Mouse (Mus musculus) intestine, embryonic 14.5 days (tissue): ENCODE results near the gene Arf1. TPM values are rescaled to one million over a fixed set of nuclear protein-coding genes. Genes with fewer than 3 reads are reported as not detected.
A peak's percentile ranks its signal among the peaks of the same experiment; 100 is the strongest.

Experiments
- ATAC-seq: fragments of 200-750 bp; cut with Nextera tagmentation; replicated peaks from 2 replicates; pipeline ENCODE4 v1.8.0; 2017; ENCODE audit warnings: low read depth, moderate number of reproducible peaks, moderate TSS enrichment, moderate library complexity; ENCODE audit not compliant: low FRiP score, low TSS enrichment
- DNase-seq: peaks from one replicate; pipeline ENCODE4 v3.0.0-alpha.2; 2018; ENCODE audit warnings: low spot score
- H3K27ac ChIP-seq: fragments of 300-500 bp; sonication (generic); 2 replicates; pipeline ENCODE4 v1.5.1; 2014; ENCODE audit warnings: low read depth, mild to moderate bottlenecking, control low read depth
- H3K27me3 ChIP-seq: fragments of 300-500 bp; sonication (generic); replicated peaks from 2 replicates; pipeline ENCODE4 v1.6.1; 2014; ENCODE audit warnings: low read length, control low read depth; ENCODE audit not compliant: control insufficient read depth, insufficient read depth
- H3K36me3 ChIP-seq: fragments of 300-500 bp; sonication (generic); 2 replicates; pipeline ENCODE4 v1.6.1; 2014; ENCODE audit warnings: low read length, control low read depth; ENCODE audit not compliant: control insufficient read depth, insufficient read depth
- H3K4me1 ChIP-seq: fragments of 300-500 bp; sonication (generic); replicated peaks from 2 replicates; pipeline ENCODE4 v1.6.1; 2014; ENCODE audit warnings: low read length, control low read depth, mixed read lengths; ENCODE audit not compliant: control insufficient read depth, insufficient read depth
- H3K4me2 ChIP-seq: fragments of 300-500 bp; sonication (generic); 2 replicates; pipeline ENCODE4 v1.6.1; 2014; ENCODE audit warnings: low read length
- H3K4me3 ChIP-seq: fragments of 300-500 bp; sonication (generic); 2 replicates; pipeline ENCODE4 v1.5.1; 2014; ENCODE audit warnings: low read depth, low read length, control low read depth, mixed read lengths
- H3K9ac ChIP-seq: fragments of 300-500 bp; sonication (generic); 2 replicates; pipeline ENCODE4 v1.6.1; 2014; ENCODE audit warnings: mild to moderate bottlenecking, low read length
- H3K9me3 ChIP-seq: fragments of 300-500 bp; sonication (generic); 2 replicates; pipeline ENCODE4 v1.6.1; 2016; ENCODE audit warnings: low read length, control low read depth; ENCODE audit not compliant: control insufficient read depth
- WGBS: fragments of 180-500 bp; shearing (Covaris S2); extraction: QIAGEN DNeasy Blood & Tissue Kit; methylation state at CpG from one replicate; pipeline ENCODE4 v1.1.7; 2014; 5-methylcytosine and 5-hydroxymethylcytosine counted together
- polyA plus RNA-seq: library from polyadenylated mRNA; unstranded; fragments of >200 nt; fragmentation: Nextera tagmentation; extraction: Ambion mirVana; gene quantifications from 2 replicates; pipeline ENCODE4 v1.2.1, GENCODE M21; 2014

Gene Arf1
- polyA plus RNA-seq, 1 experiment from 2014 or later: 618 TPM

GRCm38 (mm10) chr11:59191231-59192058 lies 36.6 kb downstream of the Arf1 start:
- peak; percentile 94 for ATAC-seq
- WGBS: under 1% methylated on average over 57 of the region's 59 CpGs
- Histone ChIP-seq H3K36me3 (peaks cover 5% of the 10 kb centered on the region), H3K4me2 (peak overlapping the region; percentile 73), H3K4me3 (peak overlapping the region; percentile 67), H3K27ac (peak overlapping the region; percentile 89), H3K9ac (peak overlapping the region; percentile 68), H3K4me1 (peaks cover 6% of the 10 kb centered on the region), H3K9me3 (no peaks in the 10 kb centered on the region), H3K27me3 (no peaks in the 10 kb centered on the region)
- DNase-seq: peak; percentile 95

GRCm38 (mm10) chr11:59187706-59188105 lies 40.4 kb downstream of the Arf1 start:
- Histone ChIP-seq H3K27me3 (no peaks in the 10 kb centered on the region), H3K36me3 (peaks cover 28% of the 10 kb centered on the region), H3K4me2 (no peak overlapping the region), H3K4me1 (peaks cover 14% of the 10 kb centered on the region), H3K9me3 (no peaks in the 10 kb centered on the region), H3K9ac (no peak overlapping the region), H3K4me3 (no peak overlapping the region), H3K27ac (no peak overlapping the region)
- ATAC-seq: peak; percentile 16; the same call in 1 of the 2 replicates
- peak; percentile 54 for DNase-seq
- 55% methylated on average over 6 of the region's 6 CpGs for WGBS

GRCm38 (mm10) chr11:59185490-59185889 lies 42.6 kb downstream of the Arf1 start:
- Histone ChIP-seq H3K36me3 (peaks cover 28% of the 10 kb centered on the region), H3K4me3 (no peak overlapping the region), H3K4me1 (peaks cover 8% of the 10 kb centered on the region), H3K4me2 (no peak overlapping the region), H3K27ac (no peak overlapping the region), H3K9ac (no peak overlapping the region), H3K27me3 (no peaks in the 10 kb centered on the region), H3K9me3 (no peaks in the 10 kb centered on the region)
- DNase-seq (no peak), ATAC-seq (no peak)
- WGBS: 92% methylated on average over 5 of the region's 5 CpGs

DNA sequence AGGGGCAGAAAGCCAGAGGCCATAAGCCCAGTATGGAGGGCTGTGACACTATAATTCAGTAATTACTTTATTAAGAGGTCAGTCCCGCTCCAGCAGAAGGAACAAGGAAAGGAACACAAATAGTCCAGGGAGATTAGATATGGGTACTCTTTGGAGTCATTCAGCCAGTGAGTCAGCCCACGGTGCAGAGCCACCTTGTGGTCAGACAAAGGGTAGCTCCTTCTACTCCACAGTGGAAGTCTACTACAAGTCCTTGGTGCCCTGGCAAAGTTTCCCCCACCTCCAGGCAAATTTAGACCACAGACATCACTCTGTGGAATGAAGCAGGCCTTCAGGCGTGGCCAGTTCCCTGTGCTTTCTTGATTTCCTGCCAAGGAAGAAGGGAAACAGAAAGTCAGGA lies 44.2 kb downstream of the Arf1 start:
- DNase-seq (peak; percentile 76), ATAC-seq (no peak)
- Histone ChIP-seq H3K9me3 (no peaks in the 10 kb centered on the region), H3K27me3 (peaks cover 2% of the 10 kb centered on the region), H3K4me2 (no peak overlapping the region), H3K9ac (no peak overlapping the region), H3K4me1 (peaks cover 8% of the 10 kb centered on the region), H3K4me3 (no peak overlapping the region), H3K27ac (no peak overlapping the region), H3K36me3 (peaks cover 28% of the 10 kb centered on the region)
- 32% methylated on average over 3 of the region's 3 CpGs for WGBS

DNA sequence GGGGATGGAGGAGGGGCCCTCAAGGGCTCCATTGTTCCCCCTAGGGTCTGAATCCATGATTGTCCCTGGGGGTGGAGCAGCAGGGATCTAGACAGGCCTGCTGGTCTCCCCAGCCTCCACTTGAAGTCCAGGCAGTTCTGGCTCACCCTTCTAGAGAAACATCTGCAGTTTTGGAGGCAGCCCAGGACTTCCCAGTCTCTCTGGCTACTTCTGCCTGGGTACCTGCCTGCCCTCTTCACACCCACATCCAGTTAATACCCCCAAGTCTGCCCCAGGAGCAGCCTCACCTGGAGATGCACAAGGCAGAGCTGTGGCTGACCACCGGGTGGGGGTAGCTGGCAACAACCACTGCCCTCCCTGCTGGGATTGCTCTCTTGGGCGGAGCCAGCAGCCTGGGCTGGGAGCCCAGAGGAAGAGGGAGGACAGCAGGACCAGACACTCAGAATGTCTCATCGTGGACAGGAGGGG lies 45.2 kb downstream of the Arf1 start, which contains the start of gene Gjc2:
Gene Gjc2, minus strand, starts transcription at position 350 of the 468 bp plus-strand sequence.
- ATAC-seq (peak; percentile 35; the same call in 1 of the 2 replicates), DNase-seq (peak; percentile 58)
- Histone ChIP-seq H3K4me1 (peaks cover 8% of the 10 kb centered on the region), H3K9ac (no peak within 1 kb of the TSS), H3K4me3 (no peak within 1 kb of the TSS), H3K9me3 (no peaks in the 10 kb centered on the region), H3K27me3 (peaks cover 12% of the 10 kb centered on the region), H3K27ac (no peak within 1 kb of the TSS), H3K4me2 (no peak within 1 kb of the TSS), H3K36me3 (peaks cover 28% of the 10 kb centered on the region)
- whole genome bisulfite sequencing: 57% methylated on average over 3 of the region's 3 CpGs

- H3K4me2 ChIP-seq: peak overlapping the region; percentile 37; the same call in 1 of the 2 replicates
- no peaks in the 10 kb centered on the region for H3K9me3 ChIP-seq
- no peak for ATAC-seq
- no peak overlapping the region for H3K27ac ChIP-seq
- H3K4me3 ChIP-seq: no peak overlapping the region
- no peaks in the 10 kb centered on the region for H3K36me3 ChIP-seq
- WGBS: 9% methylated on average over 34 of the region's 34 CpGs
- H3K27me3 ChIP-seq: peaks cover 50% of the 10 kb centered on the region
- DNase-seq: no peak
- H3K9ac ChIP-seq: no peak overlapping the region
- no peaks in the 10 kb centered on the region for H3K4me1 ChIP-seq
Measured at GRCm38 (mm10) chr11:59176921-59177320, 51.1 kb downstream of the Arf1 start.

GRCm38 (mm10) chr11:59176475-59176874 lies 51.6 kb downstream of the Arf1 start:
- Histone ChIP-seq H3K9ac (no peak overlapping the region), H3K27me3 (peaks cover 50% of the 10 kb centered on the region), H3K27ac (no peak overlapping the region), H3K4me1 (no peaks in the 10 kb centered on the region), H3K36me3 (no peaks in the 10 kb centered on the region), H3K9me3 (no peaks in the 10 kb centered on the region), H3K4me3 (peak overlapping the region; percentile 10; the same call in 1 of the 2 replicates), H3K4me2 (peak overlapping the region; percentile 37)
- ATAC-seq (peak; percentile 40; the same call in 1 of the 2 replicates), DNase-seq (no peak)
- WGBS: 2% methylated on average over 48 of the region's 48 CpGs

DNA sequence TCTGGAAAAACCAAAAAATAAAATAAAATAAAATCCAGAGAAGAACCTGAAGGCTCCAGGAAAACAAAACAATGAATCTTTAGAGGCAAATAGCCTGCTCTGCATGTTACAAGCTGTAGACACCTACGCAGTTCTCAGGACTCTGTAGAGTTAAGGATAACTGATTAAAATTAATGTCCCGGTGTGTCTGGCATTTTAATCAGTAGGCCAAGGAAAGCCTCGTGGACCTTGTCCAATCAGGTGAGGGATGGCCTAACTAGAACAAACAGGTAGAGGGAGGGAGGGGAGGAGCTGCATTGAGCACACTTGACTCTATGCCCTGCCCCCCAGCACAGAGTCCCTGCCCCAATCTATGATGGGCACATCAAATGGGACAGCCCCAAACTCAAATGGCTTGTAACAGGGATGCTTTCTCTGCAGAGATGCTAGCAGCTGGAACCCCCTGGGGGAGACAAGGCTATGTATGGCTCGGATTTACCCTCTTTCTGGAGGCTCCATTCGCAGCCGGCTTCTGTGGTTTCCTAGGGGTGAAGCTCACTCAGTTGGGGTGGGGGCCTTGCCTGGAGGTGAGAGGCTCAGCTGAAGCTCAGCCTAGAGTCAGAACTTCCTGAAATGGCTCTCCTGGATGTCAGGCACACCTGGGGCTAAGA lies 53.8 kb downstream of the Arf1 start:
- H3K4me1 ChIP-seq: no peaks in the 10 kb centered on the region
- peaks cover 50% of the 10 kb centered on the region for H3K27me3 ChIP-seq
- H3K4me2 ChIP-seq: no peak overlapping the region
- DNase-seq: no peak
- no peaks in the 10 kb centered on the region for H3K9me3 ChIP-seq
- no peak overlapping the region for H3K27ac ChIP-seq
- 54% methylated on average over 6 of the region's 6 CpGs for WGBS
- no peaks in the 10 kb centered on the region for H3K36me3 ChIP-seq
- ATAC-seq: no peak
- no peak overlapping the region for H3K9ac ChIP-seq
- H3K4me3 ChIP-seq: no peak overlapping the region
